Mouse (Mus musculus) gastrocnemius, postnatal 14 days (tissue): Measurements from ENCODE around the gene Myom3. TPM values are rescaled to one million over a fixed set of nuclear protein-coding genes. Genes with fewer than 3 reads are reported as not detected.

Experiments
- DNase-seq: peaks from one replicate; pipeline ENCODE4 v3.0.0; 2021; ENCODE audit warnings: mixed read lengths
- intact Hi-C: fragments of 180-260 bp; cut with DNase I; formaldehyde crosslinking; loops from one replicate; pipeline ENCODE4 v1.15.1; 2025; ENCODE audit warnings: low total_unique reads
- total RNA-seq, 2 experiments: library from RNA; stranded (reverse); gene quantifications; 2 replicates each; pipeline ENCODE4 v1.2.3; 2021

Gene Myom3
- total RNA-seq, 2 experiments from 2014 or later: 36.6 to 76.7 TPM

DNA sequence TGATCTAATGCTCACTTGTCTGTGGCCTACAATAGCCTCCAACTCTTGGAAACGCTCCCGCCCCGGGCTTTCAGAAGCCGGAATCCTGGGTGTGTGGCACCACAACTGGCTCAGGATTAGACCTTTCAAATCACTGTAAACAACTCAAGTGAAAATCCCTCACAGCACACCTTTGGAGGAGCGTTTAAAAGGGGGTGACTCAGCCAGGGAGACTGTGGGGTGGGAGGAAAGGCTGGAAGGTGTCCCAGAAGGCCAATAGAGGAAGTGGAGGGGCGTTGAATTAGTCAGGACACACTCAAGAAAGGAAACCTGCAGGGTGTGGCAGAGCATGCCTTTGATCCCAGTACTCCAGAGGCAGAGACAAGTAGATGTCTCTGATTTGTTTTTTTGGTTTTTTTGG, 84.9 kb downstream of the Myom3 start:
- intact Hi-C loops: no loop called here

GRCm38 (mm10) chr4:135847581-135847980, 88.1 kb downstream of the Myom3 start:
- intact Hi-C loops: no loop called here
- DNase-seq: peak; percentile 33

More for the DNA sequence above, 84.9 kb downstream of the Myom3 start:
- DNase-seq: no peak

GRCm38 (mm10) chr4:135850411-135851095, 91.0 kb downstream of the Myom3 start:
- DNase-seq: no peak
- intact Hi-C loops: no loop called here

DNA sequence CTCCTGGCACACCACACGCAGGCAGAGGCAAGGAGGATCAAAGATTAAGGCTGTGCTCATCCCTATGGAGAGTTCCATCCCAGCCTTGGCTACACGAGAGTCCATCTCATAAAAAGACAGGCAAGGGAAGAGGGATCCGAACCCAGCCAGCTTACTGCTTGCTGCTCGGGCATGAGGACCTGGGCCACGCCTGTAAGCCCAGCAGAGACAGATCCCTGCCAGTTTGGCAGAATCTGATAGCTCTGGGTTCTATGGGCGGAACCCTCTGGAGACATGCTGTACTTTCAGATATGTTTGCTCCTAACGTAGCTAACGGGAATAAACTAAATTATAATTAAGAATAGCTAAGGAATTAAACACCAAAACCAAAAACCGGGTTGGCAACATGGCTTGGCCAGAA, 92.4 kb downstream of the Myom3 start:
- DNase-seq: no peak
- intact Hi-C loops: no loop called here

- DNase-seq: no peak
- intact Hi-C loops: no loop called here
These were observed 94.6 kb downstream of the Myom3 start for GRCm38 (mm10) chr4:135853987-135854546.

DNA sequence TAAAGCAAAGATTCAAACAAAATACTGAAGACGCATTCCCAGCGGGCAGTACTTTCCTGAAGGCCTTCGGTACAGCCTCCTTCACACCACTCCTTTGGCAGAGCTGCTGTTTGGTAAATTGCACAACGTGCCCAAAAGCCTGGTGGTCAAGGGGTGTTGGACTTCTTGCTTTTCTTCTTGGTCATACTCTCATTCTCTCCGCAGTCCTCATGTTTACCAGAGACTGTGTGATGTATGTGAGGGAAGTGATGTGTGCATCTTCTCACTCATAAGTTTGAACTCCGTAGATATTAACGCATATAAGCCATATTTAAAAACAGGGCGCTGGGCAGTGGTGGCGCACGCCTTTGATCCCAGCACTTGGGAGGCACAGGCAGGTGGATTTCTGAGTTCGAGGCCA, 95.1 kb downstream of the Myom3 start:
- intact Hi-C loops: no loop called here

GRCm38 (mm10) chr4:135855080-135855479, 95.6 kb downstream of the Myom3 start:
- DNase-seq: no peak
- intact Hi-C loops: no loop called here

More for the DNA sequence above, 95.1 kb downstream of the Myom3 start:
- DNase-seq: no peak

GRCm38 (mm10) chr4:135855536-135856222, 96.2 kb downstream of the Myom3 start, which contains the start of gene Srsf10:
Gene Srsf10, plus strand, starts transcription at chr4:135855747.
- intact Hi-C loops: no loop called here
- DNase-seq: peak; percentile 97

DNA sequence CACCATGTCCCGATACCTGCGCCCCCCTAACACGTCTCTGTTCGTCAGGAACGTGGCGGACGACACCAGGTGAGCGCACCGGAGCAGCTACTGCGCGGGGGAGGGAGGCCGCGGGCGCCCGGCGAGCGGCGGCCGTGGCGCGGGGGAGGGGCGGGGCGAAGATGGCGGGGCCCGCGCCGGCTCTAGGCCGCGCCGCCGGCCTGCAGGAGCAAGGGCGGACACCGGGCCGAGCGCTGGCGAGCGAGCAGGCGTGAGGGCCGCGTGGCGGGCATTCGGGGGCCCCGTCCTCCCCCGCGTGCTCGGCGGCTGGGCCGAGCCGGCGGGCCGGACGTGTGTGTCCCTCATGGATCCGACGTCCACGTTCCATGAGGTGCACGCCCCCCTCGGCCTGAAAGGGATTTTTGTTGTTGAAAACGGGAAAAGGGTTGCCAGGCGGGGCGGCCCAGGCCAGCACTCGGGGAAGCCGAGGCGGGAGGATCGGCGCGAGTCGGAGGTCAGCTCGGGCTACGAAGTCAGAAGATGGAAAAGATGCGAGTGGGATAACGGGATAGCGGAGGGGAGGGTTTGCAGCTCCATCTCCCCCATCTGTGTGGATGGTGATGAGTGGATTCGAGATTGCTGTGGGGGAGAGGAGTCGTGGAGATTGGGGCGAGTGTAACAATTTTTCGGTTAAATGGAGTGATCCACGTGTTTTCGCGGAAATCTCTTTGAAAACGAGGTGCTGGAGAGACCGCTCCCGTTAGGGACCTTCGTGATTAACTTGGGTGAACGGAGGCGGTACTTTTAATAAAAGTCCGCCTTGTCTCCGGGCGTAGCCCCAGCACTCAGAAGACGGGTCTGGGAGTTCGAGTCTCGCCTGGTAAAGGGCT, 96.9 kb downstream of the Myom3 start:
- peak; percentile 78 for DNase-seq
- intact Hi-C loops: no loop called here

GRCm38 (mm10) chr4:135857597-135858186, 98.2 kb downstream of the Myom3 start:
- DNase-seq: no peak
- intact Hi-C loops: no loop called here

Other genes starting within 250 kb of the Myom3 start
- gene Grhl3, start 186.1 kb upstream of the Myom3 start, total RNA-seq: under 1 TPM; 0.16 to 0.29 TPM
- under 1 TPM; 0.23 to 0.42 TPM for gene Ifnlr1, start 73.4 kb upstream of the Myom3 start, total RNA-seq
- gene Il22ra1, start 31.5 kb upstream of the Myom3 start, total RNA-seq: under 1 TPM; 0.13 to 0.49 TPM
- 10 to 100 TPM; 30.9 to 33.0 TPM for gene Srsf10, start 96.0 kb downstream of the Myom3 start, total RNA-seq
- gene Pnrc2, start 114.1 kb downstream of the Myom3 start, total RNA-seq: 10 to 100 TPM; 44.3 to 59.3 TPM
- gene Cnr2, start 135.7 kb downstream of the Myom3 start, total RNA-seq: under 1 TPM; 0.47 to 0.60 TPM
- 10 to 100 TPM; 20.6 to 27.8 TPM for gene Fuca1, start 161.0 kb downstream of the Myom3 start, total RNA-seq
- 10 to 100 TPM; 47.2 to 56.6 TPM for gene Hmgcl, start 186.7 kb downstream of the Myom3 start, total RNA-seq
- 1 to 10 TPM; 1.2 to 2.1 TPM for gene Gale, start 204.0 kb downstream of the Myom3 start, total RNA-seq
- gene Lypla2, start 212.9 kb downstream of the Myom3 start, total RNA-seq: 10 to 100 TPM; 28.9 to 29.2 TPM
- gene Pithd1, start 227.5 kb downstream of the Myom3 start, total RNA-seq: 10 to 100 TPM; 20.4 to 21.4 TPM